Mouse (Mus musculus): ENCODE data around the gene Cd44.

Cd44 gene

GRCm38 (mm10) chr2:102815289-102815809 is 86.1 kb downstream of the Cd44 start:
- no peak for DNase-seq (ENCODE audit: low read depth)

DNA sequence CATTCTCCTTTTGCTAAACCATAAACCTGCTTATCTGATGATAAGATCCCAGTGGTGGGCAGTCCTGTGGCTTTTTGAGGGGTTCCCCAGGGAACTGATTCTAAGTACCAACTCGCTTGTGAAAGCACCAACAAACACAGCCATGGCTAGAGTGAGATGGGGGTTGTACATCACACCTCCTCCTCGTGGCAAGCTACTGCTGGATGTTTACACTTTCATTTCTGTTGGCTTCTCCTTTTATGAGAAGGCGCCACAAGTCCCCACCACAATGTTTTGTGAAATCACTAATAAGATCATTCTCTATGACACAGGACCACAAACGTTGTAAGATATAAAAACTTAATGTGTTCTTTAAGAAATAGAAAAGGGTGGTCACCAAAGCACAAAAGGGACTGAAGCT is 88.7 kb downstream of the Cd44 start:
- no peak for DNase-seq (ENCODE audit: low read depth)

DNA sequence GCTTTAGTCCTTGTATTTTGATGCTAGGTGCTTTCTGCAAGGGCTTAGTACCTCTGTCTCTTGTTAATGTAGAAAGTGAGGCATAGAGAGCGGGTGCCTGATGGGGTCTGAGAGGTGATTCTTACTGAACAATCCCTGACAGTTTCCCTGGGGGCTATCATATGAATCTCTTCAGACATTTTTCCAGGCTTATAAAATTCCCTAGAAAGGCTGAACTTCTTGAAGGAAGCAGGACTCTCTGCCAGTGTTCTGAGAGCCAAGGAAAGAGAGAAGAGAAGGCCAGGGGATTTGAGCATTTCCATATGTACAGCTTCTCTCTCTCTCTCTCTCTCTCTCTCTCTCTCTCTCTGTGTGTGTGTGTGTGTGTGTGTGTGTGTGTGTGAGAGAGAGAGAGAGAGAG is 92.0 kb downstream of the Cd44 start:
- DNase-seq (ENCODE audit: low read depth), result no peak

- peak; percentile 84 for DNase-seq (ENCODE audit: low read depth)
These were observed 93.8 kb downstream of the Cd44 start for GRCm38 (mm10) chr2:102807633-102808032.

DNA sequence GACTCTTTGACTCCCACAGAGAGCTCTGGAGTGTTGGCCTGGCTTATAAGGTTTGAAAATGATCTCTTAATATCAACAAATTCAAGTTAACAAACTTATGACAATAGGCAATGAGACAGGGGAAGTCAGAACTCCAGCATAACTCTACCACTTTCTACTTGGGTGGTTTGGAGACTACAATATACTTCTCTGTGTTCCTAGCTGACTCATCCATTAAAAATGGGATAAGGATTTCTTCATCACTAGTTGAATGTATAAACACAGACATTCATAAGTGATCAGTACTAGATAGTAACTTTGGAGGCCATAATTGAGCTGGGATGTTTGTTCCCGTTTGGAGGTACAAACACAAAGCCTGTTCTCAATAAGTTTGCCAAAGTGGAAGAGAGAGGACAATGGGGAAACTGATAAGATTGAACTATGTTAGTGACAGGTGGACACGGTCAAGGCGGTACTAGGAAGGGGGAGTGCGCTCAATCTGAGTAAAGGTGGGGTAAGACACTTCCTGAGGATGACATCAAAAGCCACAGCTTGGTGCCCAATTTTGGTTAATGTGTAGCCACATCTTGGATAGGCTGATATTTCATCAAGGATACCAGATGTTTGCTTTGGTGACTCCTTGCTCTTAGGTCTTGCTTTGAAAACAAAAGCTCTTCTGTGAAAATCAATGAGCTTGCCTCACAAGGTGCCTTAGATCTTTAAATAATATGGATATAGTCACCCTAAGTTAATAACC is 95.5 kb downstream of the Cd44 start:
- DNase-seq (ENCODE audit: low read depth), result peak; percentile 47

GRCm38 (mm10) chr2:102805283-102805682 is 96.2 kb downstream of the Cd44 start:
- DNase-seq (ENCODE audit: low read depth), result peak; percentile 20

GRCm38 (mm10) chr2:102804109-102804508 is 97.4 kb downstream of the Cd44 start:
- DNase-seq (ENCODE audit: low read depth), result peak; percentile 72

- DNase-seq (ENCODE audit: low read depth), result no peak
These were observed 99.6 kb downstream of the Cd44 start for GRCm38 (mm10) chr2:102801899-102802298.

GRCm38 (mm10) chr2:102798149-102798548 is 103.3 kb downstream of the Cd44 start:
- DNase-seq (ENCODE audit: low read depth), result no peak

GRCm38 (mm10) chr2:102795034-102795433 is 106.4 kb downstream of the Cd44 start:
- no peak for DNase-seq (ENCODE audit: low read depth)

DNA sequence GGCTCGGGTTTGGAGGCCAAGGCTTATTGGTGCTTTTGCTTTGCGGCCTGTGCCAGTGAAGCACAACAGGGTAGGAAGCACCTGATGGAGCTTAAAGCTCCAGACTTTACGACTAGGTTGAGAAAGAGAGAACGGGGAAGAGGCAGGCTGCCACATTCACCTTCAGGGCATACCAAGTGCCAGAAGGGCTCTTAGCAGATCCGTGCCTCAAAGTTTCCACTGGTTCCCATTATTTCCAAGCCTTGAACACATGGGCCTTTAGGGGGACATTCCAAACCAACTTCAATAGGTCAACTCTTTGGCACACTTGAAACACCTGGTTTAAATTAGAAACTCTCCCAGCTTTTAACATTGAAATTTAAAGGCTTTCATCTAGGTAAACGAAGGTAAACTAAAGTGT is 108.7 kb downstream of the Cd44 start:
- no peak for DNase-seq (ENCODE audit: low read depth)

GRCm38 (mm10) chr2:102791641-102792040 is 109.8 kb downstream of the Cd44 start:
- no peak for DNase-seq (ENCODE audit: low read depth)

GRCm38 (mm10) chr2:102785696-102786095 is 115.8 kb downstream of the Cd44 start:
- no peak for DNase-seq (ENCODE audit: low read depth)

DNA sequence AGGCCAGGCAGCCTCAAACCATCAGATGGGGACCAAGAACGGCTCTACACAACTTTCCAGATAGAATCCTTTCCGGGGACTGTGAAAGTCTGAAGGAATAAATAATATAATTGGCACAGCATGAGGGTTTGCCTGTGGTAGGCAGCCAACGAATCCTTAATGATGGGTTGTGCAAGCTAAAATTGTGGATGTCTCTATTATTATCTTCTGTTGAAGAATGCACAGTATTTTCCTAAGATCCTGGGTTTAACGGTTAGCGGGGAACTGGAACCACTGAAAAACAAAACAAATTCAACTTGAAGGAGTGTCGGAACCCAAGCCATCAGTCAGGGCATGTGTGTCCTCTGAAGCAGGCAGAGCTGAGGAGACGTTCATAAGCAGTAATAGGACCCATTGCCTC is 118.7 kb downstream of the Cd44 start:
- DNase-seq (ENCODE audit: low read depth), result no peak

DNA sequence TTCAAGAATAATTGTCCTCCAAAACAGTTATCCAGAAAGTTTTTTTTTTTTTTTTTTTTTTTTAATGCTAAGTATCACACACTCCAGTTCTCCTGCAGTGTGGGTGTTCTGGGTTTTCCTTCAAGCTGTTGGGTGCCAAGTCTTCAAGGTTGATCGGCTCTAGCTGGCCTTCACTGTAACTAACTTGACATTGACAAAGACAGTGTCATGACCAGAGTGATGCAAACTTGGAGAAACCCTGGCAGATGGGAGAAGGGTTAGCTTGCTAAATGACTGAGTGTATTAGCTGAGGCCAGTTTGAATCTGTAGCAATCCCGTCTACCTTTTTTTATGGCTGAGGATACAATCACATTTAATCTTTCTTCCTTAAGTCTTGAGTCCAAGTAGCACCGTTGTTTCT is 123.3 kb downstream of the Cd44 start:
- no peak for DNase-seq (ENCODE audit: low read depth)

GRCm38 (mm10) chr2:102775561-102775960 is 125.9 kb downstream of the Cd44 start:
- DNase-seq (ENCODE audit: low read depth), result no peak

- DNase-seq (ENCODE audit: low read depth), result no peak
These were observed 126.8 kb downstream of the Cd44 start for GRCm38 (mm10) chr2:102774700-102775099.

DNA sequence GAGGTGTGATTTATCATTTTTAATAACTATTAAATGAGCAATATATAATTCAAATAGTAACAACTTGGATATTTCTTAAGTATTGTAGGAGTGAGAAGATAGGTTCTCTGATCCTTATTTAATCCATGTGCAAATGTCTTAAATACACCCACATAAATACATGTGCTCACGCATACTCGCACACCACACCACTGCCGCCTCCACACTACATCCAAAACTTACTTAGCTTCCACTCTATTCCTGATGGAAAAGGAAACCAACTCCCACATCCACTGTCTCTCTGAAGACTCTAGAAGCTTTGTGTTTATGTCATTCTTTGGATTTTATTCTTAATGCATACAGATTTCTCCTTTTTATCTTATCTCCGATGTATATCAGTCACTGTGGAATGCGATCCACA is 129.2 kb downstream of the Cd44 start:
- DNase-seq (ENCODE audit: low read depth), result no peak

- DNase-seq (ENCODE audit: low read depth), result no peak
These were observed 130.2 kb downstream of the Cd44 start for GRCm38 (mm10) chr2:102771304-102771703.

GRCm38 (mm10) chr2:102768267-102768666 is 133.2 kb downstream of the Cd44 start:
- DNase-seq (ENCODE audit: low read depth), result no peak

- peak; percentile 8 for DNase-seq (ENCODE audit: low read depth)
These were observed 136.7 kb downstream of the Cd44 start for GRCm38 (mm10) chr2:102764602-102765374.

DNA sequence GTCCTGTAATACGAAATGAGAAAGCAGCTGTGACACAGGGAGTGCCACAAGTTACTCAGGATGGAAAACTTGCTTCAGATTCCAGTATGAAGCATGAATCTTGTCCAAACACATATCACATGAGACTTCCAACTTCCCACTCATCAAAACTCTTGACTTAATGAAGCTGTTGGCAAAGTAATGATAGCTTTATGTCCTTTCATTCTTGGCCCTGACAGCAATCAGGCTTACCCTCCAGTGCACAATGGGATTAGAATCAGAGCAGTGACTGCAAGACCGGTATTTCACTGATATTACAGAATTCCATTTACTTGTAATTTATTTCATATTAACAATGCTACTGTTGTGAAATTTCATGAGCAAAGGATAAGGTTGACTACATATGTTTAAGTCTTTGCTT is 137.5 kb downstream of the Cd44 start:
- no peak for DNase-seq (ENCODE audit: low read depth)

DNA sequence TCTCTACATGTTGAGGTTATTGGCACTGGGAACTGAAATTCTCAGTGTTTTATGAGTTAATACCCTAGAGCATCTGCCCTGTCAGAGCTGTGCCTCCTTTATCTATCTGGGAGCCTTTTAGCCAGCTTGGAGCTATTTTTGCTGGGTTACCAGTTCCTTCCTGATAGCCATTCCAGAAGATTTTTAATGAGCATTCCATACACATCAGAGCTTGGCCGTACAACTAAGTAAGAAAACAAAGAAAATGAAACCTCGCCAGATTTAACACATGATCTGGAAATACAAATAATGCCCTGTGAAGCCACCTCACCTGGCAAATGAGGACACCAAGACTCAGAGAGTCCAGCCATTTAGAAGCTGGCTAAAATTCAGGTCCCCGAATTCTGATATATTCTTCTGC is 138.3 kb downstream of the Cd44 start:
- no peak for DNase-seq (ENCODE audit: low read depth)

Data from NIH3T3 (cell line).